Comparison of ENCODE assay signal across 8 mouse cellular contexts in genomic region chr10:30843438-30844190, GRCm38 (mm10). TPM values are rescaled to one million over a fixed set of nuclear protein-coding genes. Genes with fewer than 3 reads are reported as not detected.
DNase-seq lines count a peak whose midpoint lies in the region; ATAC-seq and TF ChIP-seq lines count a peak whose summit lies in the region.

No protein-coding gene starts in this region.

- peak overlapping the region; percentile 74 to 88 for H3K4me3 ChIP-seq in ES-E14 (ENCODE audit: insufficient read depth in 1 of 2, low read depth in 1 of 2, low read length in 2 of 2, poor library complexity in 1 of 2, severe bottlenecking in 1 of 2)
- H3K4me3 ChIP-seq in forebrain, embryonic 11.5 days (ENCODE audit: low read depth, low read length), result peak overlapping the region; percentile 51
- H3K4me3 ChIP-seq in hindbrain, embryonic 16.5 days (ENCODE audit: low read length), result peak overlapping the region; percentile 56
- peak overlapping the region; percentile 57 for H3K4me3 ChIP-seq in limb, embryonic 15.5 days
- H3K4me3 ChIP-seq in neural tube, embryonic 12.5 days, result peak overlapping the region; percentile 62

- H3K27ac ChIP-seq in ES-E14 (ENCODE audit: insufficient read depth, low read depth, low read length, poor library complexity, severe bottlenecking), result no peak overlapping the region
- no peak overlapping the region for H3K27ac ChIP-seq in forebrain, embryonic 11.5 days (ENCODE audit: low read depth, low read length)
- 0 out of 2 replicates have a peak overlapping the region, but pooled peaks have one; percentile 18 for H3K27ac ChIP-seq in hindbrain, embryonic 16.5 days (ENCODE audit: low read depth, low read length)
- no peak overlapping the region for H3K27ac ChIP-seq in limb, embryonic 15.5 days
- H3K27ac ChIP-seq in neural tube, embryonic 12.5 days, result no peak overlapping the region

- no peaks in the 10 kb centered on the region for H3K9me3 ChIP-seq in ES-E14 (ENCODE audit: control insufficient read depth, insufficient read depth, low read depth, low read length)
- H3K9me3 ChIP-seq in forebrain, embryonic 11.5 days (ENCODE audit: control insufficient read depth, low read length), result no peaks in the 10 kb centered on the region
- H3K9me3 ChIP-seq in hindbrain, embryonic 16.5 days (ENCODE audit: control insufficient read depth, low read length), result no peaks in the 10 kb centered on the region
- H3K9me3 ChIP-seq in limb, embryonic 15.5 days, result no peaks in the 10 kb centered on the region
- no peaks in the 10 kb centered on the region for H3K9me3 ChIP-seq in neural tube, embryonic 12.5 days

- H3K27me3 ChIP-seq in forebrain, embryonic 11.5 days (ENCODE audit: control insufficient read depth, insufficient read depth, low read length), result peaks cover 39% of the 10 kb centered on the region
- H3K27me3 ChIP-seq in hindbrain, embryonic 16.5 days (replicated peaks; ENCODE audit: control insufficient read depth, insufficient read depth, low read length), result peaks cover 17% of the 10 kb centered on the region
- H3K27me3 ChIP-seq in limb, embryonic 15.5 days, result peaks cover 63% of the 10 kb centered on the region
- peaks cover 28% of the 10 kb centered on the region for H3K27me3 ChIP-seq in neural tube, embryonic 12.5 days (replicated peaks)

- no peak for ATAC-seq in CD4-positive, CD25-positive, alpha-beta regulatory T cell, adult 4 months
- no peak; the same call in 1 of the 2 replicates for ATAC-seq in forebrain, embryonic 11.5 days (replicated peaks; ENCODE audit: low FRiP score)
- ATAC-seq in hindbrain, embryonic 16.5 days, result no peak; the same call in 1 of the 2 replicates
- no peak for ATAC-seq in limb, embryonic 15.5 days (ENCODE audit: insufficient number of reproducible peaks, low FRiP score, low TSS enrichment, low read depth)
- ATAC-seq in neural tube, embryonic 12.5 days (ENCODE audit: low FRiP score, low read depth), result peak; percentile 26; the same call in 1 of the 2 replicates

- peak overlapping the region; percentile 88 for H3K4me2 ChIP-seq in forebrain, embryonic 11.5 days (ENCODE audit: low read depth, low read length, severe bottlenecking)
- H3K4me2 ChIP-seq in hindbrain, embryonic 16.5 days (ENCODE audit: low read length), result peak overlapping the region; percentile 69
- peak overlapping the region; percentile 94 for H3K4me2 ChIP-seq in limb, embryonic 15.5 days
- H3K4me2 ChIP-seq in neural tube, embryonic 12.5 days (replicated peaks), result peak overlapping the region; percentile 74

- no peaks in the 10 kb centered on the region for H3K36me3 ChIP-seq in ES-E14 (ENCODE audit: control insufficient read depth, insufficient read depth, low read length, poor library complexity, severe bottlenecking)
- no peaks in the 10 kb centered on the region for H3K36me3 ChIP-seq in forebrain, embryonic 11.5 days (ENCODE audit: control insufficient read depth, insufficient read depth, low read length)
- no peaks in the 10 kb centered on the region for H3K36me3 ChIP-seq in hindbrain, embryonic 16.5 days (ENCODE audit: control insufficient read depth, insufficient read depth, low read length)
- H3K36me3 ChIP-seq in limb, embryonic 15.5 days, result no peaks in the 10 kb centered on the region
- no peaks in the 10 kb centered on the region for H3K36me3 ChIP-seq in neural tube, embryonic 12.5 days

- DNase-seq in CD4-positive, CD25-positive, alpha-beta regulatory T cell, adult 2 months (ENCODE audit: low read depth, low spot score), result peak; percentile 40
- DNase-seq in ES-E14 (ENCODE audit: low read depth, low spot score), result peak; percentile 17
- DNase-seq in forebrain, embryonic 11.5 days (ENCODE audit: low spot score), result peak; percentile 53
- DNase-seq in natural killer cell, adult 2 months (ENCODE audit: low spot score in 2 of 2), result no peak

- no peak overlapping the region for H3K9ac ChIP-seq in ES-E14 (ENCODE audit: insufficient read depth, low read depth, low read length, poor library complexity, severe bottlenecking)
- H3K9ac ChIP-seq in forebrain, embryonic 11.5 days (ENCODE audit: low read length), result peak overlapping the region; percentile 35; the same call in 1 of the 2 replicates
- H3K9ac ChIP-seq in hindbrain, embryonic 16.5 days (ENCODE audit: low read depth, low read length), result peak overlapping the region; percentile 59; the same call in 1 of the 2 replicates
- H3K9ac ChIP-seq in limb, embryonic 15.5 days, result peak overlapping the region; percentile 14; the same call in 1 of the 2 replicates
- H3K9ac ChIP-seq in neural tube, embryonic 12.5 days, result no peak overlapping the region

- no peaks in the 10 kb centered on the region for H3K4me1 ChIP-seq in ES-E14 (ENCODE audit: control insufficient read depth in 2 of 2, insufficient read depth in 2 of 2, low read length in 2 of 2, poor library complexity in 1 of 2)
- H3K4me1 ChIP-seq in forebrain, embryonic 11.5 days (replicated peaks; ENCODE audit: control insufficient read depth, insufficient read depth, low read length), result peaks cover 6% of the 10 kb centered on the region; the same call in 1 of the 2 replicates
- peaks cover 19% of the 10 kb centered on the region for H3K4me1 ChIP-seq in hindbrain, embryonic 16.5 days (ENCODE audit: control insufficient read depth, insufficient read depth, low read depth, low read length)
- peaks cover 24% of the 10 kb centered on the region for H3K4me1 ChIP-seq in limb, embryonic 15.5 days
- H3K4me1 ChIP-seq in neural tube, embryonic 12.5 days, result peaks cover 15% of the 10 kb centered on the region

- under 1% methylated on average over 21 of the region's 21 CpGs for WGBS in forebrain, embryonic 11.5 days
- WGBS in hindbrain, embryonic 16.5 days, result under 1% methylated on average over 21 of the region's 21 CpGs
- WGBS in limb, embryonic 15.5 days, result 2% methylated on average over 21 of the region's 21 CpGs
- WGBS in neural tube, embryonic 12.5 days, result under 1% methylated on average over 21 of the region's 21 CpGs

- in situ Hi-C loops in ES-E14 (cut with MboI; ENCODE audit: low sequenced_read_pairs in 2 of 2, unreplicated experiment in 2 of 2), result loop anchor here (10.0 to 25.0 kb wide), 2 partner anchors 461 to 469 kb away; partner anchors contain the start of gene Hddc2 (in 1 of the 2)

TF ChIP-seq in ES-E14, 5 proteins besides CTCF, POLR2A, EP300 and RAD21:
- no peak for TF ChIP-seq MAFK (IDR thresholded peaks at IDR 0.05; ENCODE audit: insufficient read depth, low read depth, low read length)

RNA-seq across cellular contexts. Expression of gene Hey2, which starts 1.0 kb away (rescaled TPM):
- polyA plus RNA-seq in CD4-positive, CD25-positive, alpha-beta regulatory T cell, adult 4 months (2017; shearing (Covaris generic)), result under 1 TPM in 1 of 2 experiments, not detected in 1; 0.15 TPM
- total RNA-seq in ES-E14 (2012; rRNA removed), result 0.48 and 0.71 TPM in 2 replicates
- 2.3 and 2.4 TPM in 2 replicates for polyA plus RNA-seq in forebrain, embryonic 11.5 days (2014; fragmentation: Nextera tagmentation; extraction: Ambion mirVana)
- polyA plus RNA-seq in hindbrain, embryonic 16.5 days (2015; fragmentation: Nextera tagmentation; extraction: Ambion mirVana), result 5.1 and 5.3 TPM in 2 replicates
- 3.3 and 3.8 TPM in 2 replicates for polyA plus RNA-seq in limb, embryonic 15.5 days (2015; fragmentation: Nextera tagmentation; extraction: Ambion mirVana)
- 9.2 and 9.8 TPM in 2 replicates for polyA plus RNA-seq in neural tube, embryonic 12.5 days (2016; fragmentation: Nextera tagmentation; extraction: Ambion mirVana)

RNA-seq across cellular contexts. Expression of gene Ncoa7, which starts 40.5 kb away (rescaled TPM):
- 100 to 1,000 TPM; 105 to 122 TPM for polyA plus RNA-seq in CD4-positive, CD25-positive, alpha-beta regulatory T cell, adult 4 months (2017; shearing (Covaris generic))
- 8.7 and 9.4 TPM in 2 replicates for total RNA-seq in ES-E14 (2012; rRNA removed)
- 7.6 and 8.8 TPM in 2 replicates for polyA plus RNA-seq in forebrain, embryonic 11.5 days (2014; fragmentation: Nextera tagmentation; extraction: Ambion mirVana)
- 25.6 and 26.1 TPM in 2 replicates for polyA plus RNA-seq in hindbrain, embryonic 16.5 days (2015; fragmentation: Nextera tagmentation; extraction: Ambion mirVana)
- 6.4 and 6.9 TPM in 2 replicates for polyA plus RNA-seq in limb, embryonic 15.5 days (2015; fragmentation: Nextera tagmentation; extraction: Ambion mirVana)
- 11.2 TPM in 2 replicates for polyA plus RNA-seq in neural tube, embryonic 12.5 days (2016; fragmentation: Nextera tagmentation; extraction: Ambion mirVana)

Comparison
In these comparisons a context has a peak if more than half of its experiments do, and no peak if none do; other contexts are left out.
1. DNase-seq: peak in CD4-positive, CD25-positive, alpha-beta regulatory T cell, adult 2 months (single experiment), ES-E14 (single experiment) and forebrain, embryonic 11.5 days (single experiment); none in natural killer cell, adult 2 months (0 of 2).
2. H3K9ac ChIP-seq: peak in forebrain, embryonic 11.5 days (single experiment), hindbrain, embryonic 16.5 days (single experiment) and limb, embryonic 15.5 days (single experiment); none in ES-E14 (single experiment) and neural tube, embryonic 12.5 days (single experiment).
3. Peak in every context shown above with its lines, with median percentiles within 50 percentile points of each other: H3K4me3 ChIP-seq and H3K4me2 ChIP-seq.